Mouse (Mus musculus) adrenal gland, postnatal 25 days (tissue): ENCODE measurements at regions not wholly inside any gene's neighbourhood (a gene's known extent, or its start where the extent isn't known, plus 50 kb on each side); places are given as distances from the start of the nearest gene placed in this dataset.

Source experiments
- DNase-seq: peaks from one replicate; pipeline ENCODE4 v3.0.0; 2021; ENCODE audit warnings: mixed read lengths

- DNase-seq = no peak
These were observed 117.8 kb upstream of the Ppp2r3a start for GRCm38 (mm10) chr9:101369380-101369779.

- no peak for DNase-seq
These were observed 105.0 kb upstream of the Ppp2r3a start for GRCm38 (mm10) chr9:101356607-101357006.

- no peak for DNase-seq
These were observed 97.2 kb upstream of the Ppp2r3a start for GRCm38 (mm10) chr9:101348771-101349170.

- DNase-seq = no peak
These were observed 91.3 kb upstream of the Ppp2r3a start for GRCm38 (mm10) chr9:101342887-101343286.

GRCm38 (mm10) chr9:101340796-101341465, 89.3 kb upstream of the Ppp2r3a start:
- no peak for DNase-seq

GRCm38 (mm10) chr9:101329032-101329824, 77.6 kb upstream of the Ppp2r3a start:
- DNase-seq = no peak

- DNase-seq = no peak
These were observed 75.4 kb upstream of the Ppp2r3a start for GRCm38 (mm10) chr9:101326961-101327360.

GRCm38 (mm10) chr9:101314036-101314435, 62.4 kb upstream of the Ppp2r3a start:
- peak; percentile 60 for DNase-seq

GRCm38 (mm10) chr9:101306408-101306935, 54.9 kb upstream of the Ppp2r3a start:
- DNase-seq = no peak

- DNase-seq = no peak
These were observed 54.1 kb upstream of the Ppp2r3a start for GRCm38 (mm10) chr9:101305730-101306129.
